Mouse (Mus musculus): ENCODE results near the gene Ssx2ip. TPM values are rescaled to one million over a fixed set of nuclear protein-coding genes. Genes with fewer than 3 reads are reported as not detected.

The Ssx2ip gene
- polyA plus RNA-seq, 1 experiment = not detected

GRCm38 (mm10) chr3:146393641-146394100 is 10.8 kb upstream of the Ssx2ip start:
- H3K4me1 ChIP-seq (ENCODE audit: control insufficient read depth, insufficient read depth, low read length) = peaks cover 6% of the 10 kb centered on the region; the same call in 1 of the 2 replicates
- 13% methylated on average over 7 of the region's 7 CpGs for WGBS
- H3K4me3 ChIP-seq (ENCODE audit: insufficient read depth, low read depth, low read length) = no peak overlapping the region
- H3K27ac ChIP-seq (ENCODE audit: insufficient read depth, low read depth, low read length) = no peak overlapping the region
- TF ChIP-seq POLR2A (IDR thresholded peaks at IDR 0.05; ENCODE audit: insufficient read depth, low read depth, low read length) (no peak), CTCF (IDR thresholded peaks at IDR 0.05; ENCODE audit: insufficient read depth, low read depth, low read length) (no peak)

DNA sequence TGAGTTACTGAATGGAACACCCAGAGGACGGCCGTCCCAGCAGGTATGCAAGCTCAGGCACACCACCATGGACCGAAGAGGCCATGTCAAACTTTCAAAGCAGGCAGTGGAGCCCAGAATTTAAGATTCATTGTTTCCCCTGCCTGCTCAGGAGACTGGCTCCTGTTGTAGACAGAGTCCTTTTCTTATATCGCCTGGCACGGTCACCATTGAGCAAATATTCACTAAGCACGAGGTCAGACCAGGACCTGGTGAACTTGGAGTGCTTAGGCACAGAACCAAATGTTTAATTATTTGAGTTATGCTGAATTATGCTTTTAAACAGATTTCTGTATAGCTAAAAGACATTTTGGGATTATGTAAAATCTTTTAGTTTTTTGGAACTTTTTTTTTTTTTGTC is 8.2 kb upstream of the Ssx2ip start:
- Histone ChIP-seq H3K4me3 (ENCODE audit: insufficient read depth, low read depth, low read length) (no peak overlapping the region), H3K27ac (ENCODE audit: insufficient read depth, low read depth, low read length) (no peak overlapping the region), H3K4me1 (ENCODE audit: control insufficient read depth, insufficient read depth, low read length) (peaks cover 6% of the 10 kb centered on the region; the same call in 1 of the 2 replicates)
- TF ChIP-seq POLR2A (IDR thresholded peaks at IDR 0.05; ENCODE audit: insufficient read depth, low read depth, low read length) (no peak), CTCF (IDR thresholded peaks at IDR 0.05; ENCODE audit: insufficient read depth, low read depth, low read length) (no peak)
- WGBS = 70% methylated on average over 6 of the region's 6 CpGs

DNA sequence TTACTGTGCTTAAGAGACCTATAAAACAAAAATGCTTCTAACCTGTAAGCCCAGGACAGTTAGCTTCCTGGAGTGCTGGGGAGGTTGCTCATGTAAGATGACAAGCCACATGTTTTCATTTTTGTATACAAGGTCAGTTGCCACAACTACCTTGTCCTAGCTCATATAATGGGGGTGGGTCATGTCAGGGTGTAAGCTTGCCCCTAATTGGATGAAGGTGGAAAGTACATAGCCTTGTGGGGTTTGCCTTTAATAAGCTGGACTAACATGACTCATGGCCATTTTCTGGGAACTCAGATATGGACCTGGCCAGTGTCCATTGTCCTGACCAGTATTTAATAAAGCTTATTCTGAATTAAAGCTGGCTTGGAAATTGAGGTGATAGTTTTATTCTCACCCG is 7.5 kb upstream of the Ssx2ip start:
- no peak overlapping the region for H3K4me3 ChIP-seq (ENCODE audit: insufficient read depth, low read depth, low read length)
- peaks cover 6% of the 10 kb centered on the region; the same call in 1 of the 2 replicates for H3K4me1 ChIP-seq (ENCODE audit: control insufficient read depth, insufficient read depth, low read length)
- H3K27ac ChIP-seq (ENCODE audit: insufficient read depth, low read depth, low read length) = no peak overlapping the region
- TF ChIP-seq POLR2A (IDR thresholded peaks at IDR 0.05; ENCODE audit: insufficient read depth, low read depth, low read length) (no peak), CTCF (IDR thresholded peaks at IDR 0.05; ENCODE audit: insufficient read depth, low read depth, low read length) (no peak)
- 90% methylated on average over 1 of the region's 1 CpGs for WGBS

DNA sequence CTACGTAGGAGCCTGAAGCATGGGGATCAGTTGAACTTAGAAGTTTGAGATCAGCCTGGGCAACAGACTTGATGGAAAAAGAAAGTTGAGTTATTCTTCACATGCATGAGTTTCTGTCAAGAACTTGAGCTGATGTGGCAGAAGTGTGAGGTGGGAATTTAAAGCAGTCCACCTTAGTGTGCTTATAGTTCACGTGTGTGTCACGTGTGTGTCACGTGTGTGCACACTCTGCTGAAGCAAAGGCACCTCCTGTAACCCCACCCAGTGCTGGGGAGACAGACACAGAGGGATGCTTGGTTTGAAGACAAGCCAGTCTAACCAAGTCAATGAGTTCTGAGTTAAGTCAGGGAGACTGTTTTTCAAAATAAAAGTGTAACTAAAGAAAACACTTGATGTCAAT is 6.6 kb upstream of the Ssx2ip start:
- TF ChIP-seq CTCF (IDR thresholded peaks at IDR 0.05; ENCODE audit: insufficient read depth, low read depth, low read length) = no peak
- TF ChIP-seq POLR2A (IDR thresholded peaks at IDR 0.05; ENCODE audit: insufficient read depth, low read depth, low read length) = no peak

GRCm38 (mm10) chr3:146399203-146399602 is 5.2 kb upstream of the Ssx2ip start:
- H3K4me3 ChIP-seq (ENCODE audit: insufficient read depth, low read depth, low read length) = no peak overlapping the region
- no peak overlapping the region for H3K27ac ChIP-seq (ENCODE audit: insufficient read depth, low read depth, low read length)
- no peak for TF ChIP-seq POLR2A (IDR thresholded peaks at IDR 0.05; ENCODE audit: insufficient read depth, low read depth, low read length)
- TF ChIP-seq CTCF (IDR thresholded peaks at IDR 0.05; ENCODE audit: insufficient read depth, low read depth, low read length) = no peak
- peaks cover 2% of the 10 kb centered on the region; the same call in 1 of the 2 replicates for H3K4me1 ChIP-seq (ENCODE audit: control insufficient read depth, insufficient read depth, low read length)
- 87% methylated on average over 5 of the region's 5 CpGs for WGBS

More for the DNA sequence above, 6.6 kb upstream of the Ssx2ip start:
- Histone ChIP-seq H3K4me3 (ENCODE audit: insufficient read depth, low read depth, low read length) (no peak overlapping the region), H3K27ac (ENCODE audit: insufficient read depth, low read depth, low read length) (no peak overlapping the region), H3K4me1 (ENCODE audit: control insufficient read depth, insufficient read depth, low read length) (peaks cover 3% of the 10 kb centered on the region; the same call in 1 of the 2 replicates)
- WGBS = 95% methylated on average over 4 of the region's 4 CpGs

GRCm38 (mm10) chr3:146403770-146404169 is 672 bp upstream of the Ssx2ip start:
- peaks cover 10% of the 10 kb centered on the region for H3K4me1 ChIP-seq (ENCODE audit: control insufficient read depth, insufficient read depth, low read length)
- 12% methylated on average over 3 of the region's 3 CpGs for WGBS
- TF ChIP-seq POLR2A (IDR thresholded peaks at IDR 0.05; ENCODE audit: insufficient read depth, low read depth, low read length) (no peak), CTCF (IDR thresholded peaks at IDR 0.05; ENCODE audit: insufficient read depth, low read depth, low read length) (no peak)
- H3K4me3 ChIP-seq (ENCODE audit: insufficient read depth, low read depth, low read length) = peak overlapping the region; percentile 96
- H3K27ac ChIP-seq (ENCODE audit: insufficient read depth, low read depth, low read length) = peak overlapping the region; percentile 98

GRCm38 (mm10) chr3:146405213-146406006 is 968 bp downstream of the Ssx2ip start:
- peaks cover 10% of the 10 kb centered on the region for H3K4me1 ChIP-seq (ENCODE audit: control insufficient read depth, insufficient read depth, low read length)
- WGBS = 5% methylated on average over 18 of the region's 18 CpGs
- H3K27ac ChIP-seq (ENCODE audit: insufficient read depth, low read depth, low read length) = peak overlapping the region; percentile 79; the same call in 1 of the 2 replicates
- peak overlapping the region; percentile 96 for H3K4me3 ChIP-seq (ENCODE audit: insufficient read depth, low read depth, low read length)
- no peak for TF ChIP-seq CTCF (IDR thresholded peaks at IDR 0.05; ENCODE audit: insufficient read depth, low read depth, low read length)
- TF ChIP-seq POLR2A (IDR thresholded peaks at IDR 0.05; ENCODE audit: insufficient read depth, low read depth, low read length) = no peak

- no peak for TF ChIP-seq CTCF (IDR thresholded peaks at IDR 0.05; ENCODE audit: insufficient read depth, low read depth, low read length)
- no peak for TF ChIP-seq POLR2A (IDR thresholded peaks at IDR 0.05; ENCODE audit: insufficient read depth, low read depth, low read length)
- WGBS = 31% methylated on average over 5 of the region's 5 CpGs
- peaks cover 12% of the 10 kb centered on the region for H3K4me1 ChIP-seq (ENCODE audit: control insufficient read depth, insufficient read depth, low read length)
- H3K4me3 ChIP-seq (ENCODE audit: insufficient read depth, low read depth, low read length) = peak overlapping the region; percentile 96
- H3K27ac ChIP-seq (ENCODE audit: insufficient read depth, low read depth, low read length) = no peak overlapping the region
Measured at GRCm38 (mm10) chr3:146406007-146406341, 1.5 kb downstream of the Ssx2ip start.

GRCm38 (mm10) chr3:146407086-146407721 is 2.8 kb downstream of the Ssx2ip start:
- peaks cover 15% of the 10 kb centered on the region for H3K4me1 ChIP-seq (ENCODE audit: control insufficient read depth, insufficient read depth, low read length)
- no peak overlapping the region for H3K4me3 ChIP-seq (ENCODE audit: insufficient read depth, low read depth, low read length)
- TF ChIP-seq POLR2A (IDR thresholded peaks at IDR 0.05; ENCODE audit: insufficient read depth, low read depth, low read length) = no peak
- no peak for TF ChIP-seq CTCF (IDR thresholded peaks at IDR 0.05; ENCODE audit: insufficient read depth, low read depth, low read length)
- no peak overlapping the region for H3K27ac ChIP-seq (ENCODE audit: insufficient read depth, low read depth, low read length)
- 70% methylated on average over 16 of the region's 16 CpGs for WGBS
